Mouse (Mus musculus) left cerebral cortex, adult 8-10 months (tissue): ENCODE measurements around the gene Pdia5. TPM values are rescaled to one million over a fixed set of nuclear protein-coding genes. Genes with fewer than 3 reads are reported as not detected.

Experiments
- DNase-seq, 2 experiments: peaks; one replicate each; pipeline ENCODE4 v3.0.0; 2022; ENCODE audit warnings: low spot score in 2 of 2
- total RNA-seq, 4 experiments: library from RNA; stranded (reverse); gene quantifications; 2 replicates each; pipeline ENCODE4 v1.2.4; 2022

Pdia5 gene
- total RNA-seq, 4 experiments from 2014 or later, result 2.9 to 5.8 (median 4.3) TPM

- DNase-seq, result no peak
Measured at GRCm38 (mm10) chr16:35442026-35442415, 48.7 kb downstream of the Pdia5 start.

GRCm38 (mm10) chr16:35441346-35442025 lies 49.2 kb downstream of the Pdia5 start:
- DNase-seq, result peak; percentile 24 to 79

GRCm38 (mm10) chr16:35439046-35439445 lies 51.6 kb downstream of the Pdia5 start:
- DNase-seq, result no peak

GRCm38 (mm10) chr16:35431608-35432007 lies 59.1 kb downstream of the Pdia5 start:
- DNase-seq, result no peak

GRCm38 (mm10) chr16:35424926-35425325 lies 65.7 kb downstream of the Pdia5 start:
- DNase-seq, result no peak

GRCm38 (mm10) chr16:35423250-35424139 lies 67.2 kb downstream of the Pdia5 start:
- DNase-seq, result no peak

GRCm38 (mm10) chr16:35422705-35423104 lies 68.0 kb downstream of the Pdia5 start:
- no peak for DNase-seq

- DNase-seq, result no peak
Measured at GRCm38 (mm10) chr16:35422141-35422540, 68.5 kb downstream of the Pdia5 start.

GRCm38 (mm10) chr16:35414616-35415015 lies 76.1 kb downstream of the Pdia5 start:
- no peak for DNase-seq

GRCm38 (mm10) chr16:35406706-35407105 lies 84.0 kb downstream of the Pdia5 start:
- DNase-seq, result no peak

- DNase-seq, result no peak
Measured at GRCm38 (mm10) chr16:35406166-35406565, 84.5 kb downstream of the Pdia5 start.

GRCm38 (mm10) chr16:35405348-35406080 lies 85.2 kb downstream of the Pdia5 start:
- DNase-seq, result peak in 1 of 2 experiments; percentile 27

GRCm38 (mm10) chr16:35404864-35405263 lies 85.8 kb downstream of the Pdia5 start:
- DNase-seq, result no peak

GRCm38 (mm10) chr16:35403891-35404290 lies 86.8 kb downstream of the Pdia5 start:
- no peak for DNase-seq

GRCm38 (mm10) chr16:35403356-35403755 lies 87.3 kb downstream of the Pdia5 start:
- DNase-seq, result no peak

- DNase-seq, result no peak
Measured at GRCm38 (mm10) chr16:35392813-35393212, 97.9 kb downstream of the Pdia5 start.

- DNase-seq, result no peak
Measured at GRCm38 (mm10) chr16:35385654-35386053, 105.0 kb downstream of the Pdia5 start.

GRCm38 (mm10) chr16:35380048-35380447 lies 110.6 kb downstream of the Pdia5 start:
- DNase-seq, result no peak

- no peak for DNase-seq
Measured at GRCm38 (mm10) chr16:35379344-35379743, 111.3 kb downstream of the Pdia5 start.

GRCm38 (mm10) chr16:35364063-35364428 lies 126.6 kb downstream of the Pdia5 start:
- DNase-seq, result no peak

GRCm38 (mm10) chr16:35363150-35364062 lies 127.3 kb downstream of the Pdia5 start, which contains the start of gene Sec22a:
Gene Sec22a, minus strand, starts transcription at chr16:35363918.
- peak; percentile 83 to 90 for DNase-seq
